Mouse (Mus musculus) liver, embryonic 13.5 days (tissue): ENCODE results near the gene Gm47791. TPM values are rescaled to one million over a fixed set of nuclear protein-coding genes. Genes with fewer than 3 reads are reported as not detected.

Source experiments
- polyA plus RNA-seq: library from polyadenylated mRNA; unstranded; fragments of >200 nt; fragmentation: Nextera tagmentation; extraction: Ambion mirVana; gene quantifications from 2 replicates; pipeline ENCODE4 v1.2.1, GENCODE M21; 2015

The Gm47791 gene
- polyA plus RNA-seq, 1 experiment from 2014 or later = not detected

Other genes starting within 250 kb of the Gm47791 start
- 0.03 TPM in 2 replicates for gene Col4a4, start 184.4 kb downstream of the Gm47791 start, polyA plus RNA-seq
- 0.09 and 0.14 TPM in 2 replicates for gene Col4a3, start 184.3 kb downstream of the Gm47791 start, polyA plus RNA-seq
- 198 and 211 TPM in 2 replicates for gene Mff, start 46.4 kb downstream of the Gm47791 start, polyA plus RNA-seq
- 0.25 TPM in 1 of 2 replicates, not detected in the other for gene Tm4sf20, start 2.8 kb downstream of the Gm47791 start, polyA plus RNA-seq
- 47.2 and 53.9 TPM in 2 replicates for gene Agfg1, start 68.2 kb upstream of the Gm47791 start, polyA plus RNA-seq
- 0.16 and 0.19 TPM in 2 replicates for gene A030005L19Rik, start 142.1 kb upstream of the Gm47791 start, polyA plus RNA-seq
- not detected in 2 replicates for gene A030014E15Rik, start 153.7 kb upstream of the Gm47791 start, polyA plus RNA-seq
- not detected in 2 replicates for gene Gm6217, start 160.2 kb upstream of the Gm47791 start, polyA plus RNA-seq
- not detected in 2 replicates for gene A030003K21Rik, start 172.1 kb upstream of the Gm47791 start, polyA plus RNA-seq
- not detected in 2 replicates for gene Gm7544, start 184.8 kb upstream of the Gm47791 start, polyA plus RNA-seq
- not detected in 2 replicates for gene Gm47955, start 189.0 kb upstream of the Gm47791 start, polyA plus RNA-seq
- gene Gm47959, start 229.3 kb upstream of the Gm47791 start, polyA plus RNA-seq = not detected in 2 replicates